8 mouse cellular contexts compared by ENCODE assay signal in the genomic region with DNA sequence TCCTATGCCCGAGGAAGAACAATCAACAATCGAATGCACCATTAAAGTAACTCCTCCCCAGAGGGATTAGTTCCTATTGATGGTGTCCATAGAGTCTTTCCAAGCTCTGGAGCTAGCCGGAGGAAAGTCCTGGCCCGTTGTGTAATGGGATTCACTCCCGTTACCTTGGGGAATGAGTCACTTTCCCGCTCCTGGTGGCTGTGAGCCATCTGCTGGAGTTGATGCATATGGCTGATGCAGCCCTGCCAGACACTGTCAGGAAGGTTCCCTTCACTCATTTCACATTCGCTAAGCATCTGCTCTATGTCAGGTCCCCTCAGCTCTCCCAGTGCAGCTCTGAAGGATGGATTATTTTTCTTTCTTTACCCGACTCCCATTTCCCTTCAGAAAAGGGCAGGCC. TPM values are rescaled to one million over a fixed set of nuclear protein-coding genes. Genes with fewer than 3 reads are reported as not detected.
A peak's percentile ranks its signal among the peaks of the same experiment; 100 is the strongest.
DNase-seq lines count a peak whose midpoint lies in the region; ATAC-seq and TF ChIP-seq lines count a peak whose summit lies in the region.
"Had no signal": no experiment of that assay in that cellular context is flagged by ENCODE, and none has a peak within 500 bp of the region (broad histone marks: within the 10 kb centered on the region; RNA-seq: fewer than 3 reads in every experiment).

No protein-coding gene starts in this region.

- H3K4me3 ChIP-seq in myocyte: no peak overlapping the region
- no peak overlapping the region for H3K4me3 ChIP-seq in kidney, embryonic 14.5 days (ENCODE audit: low read length)
- H3K4me3 ChIP-seq: heart, embryonic 12.5 days had no signal

- WGBS in kidney, embryonic 14.5 days: 53% methylated on average over 8 of the region's 8 CpGs

- TF ChIP-seq POLR2A in myocyte (IDR thresholded peaks at IDR 0.05; ENCODE audit: insufficient read length, low read depth): no peak

- DNase-seq in kidney, postnatal 4 days: peak; percentile 53 to 62
- DNase-seq in kidney, postnatal 36 days: no peak
- peak; percentile 76 for DNase-seq in adipocyte (ENCODE audit: low spot score)
- peak; percentile 80 for DNase-seq in cerebellum, adult 11-12 months
- DNase-seq in urinary bladder, postnatal 4 days (ENCODE audit: low spot score in 2 of 2): no peak

- no peak overlapping the region for H3K9ac ChIP-seq in kidney, embryonic 14.5 days (ENCODE audit: low read depth, low read length)

- no peaks in the 10 kb centered on the region for H3K9me3 ChIP-seq in kidney, embryonic 14.5 days (ENCODE audit: control insufficient read depth, low read length)
- H3K9me3 ChIP-seq: heart, embryonic 12.5 days had no signal

- H3K36me3 ChIP-seq in myocyte (ENCODE audit: control insufficient read depth, insufficient read depth): no peaks in the 10 kb centered on the region
- no peaks in the 10 kb centered on the region for H3K36me3 ChIP-seq in kidney, embryonic 14.5 days (ENCODE audit: control insufficient read depth, insufficient read depth, low read length)
- H3K36me3 ChIP-seq: heart, embryonic 12.5 days had no signal

- no peak for ATAC-seq in kidney, embryonic 14.5 days (ENCODE audit: low FRiP score, low TSS enrichment)

- H3K4me2 ChIP-seq in myocyte (ENCODE audit: low read depth): peak overlapping the region; percentile 32
- H3K4me2 ChIP-seq in kidney, embryonic 14.5 days (replicated peaks; ENCODE audit: low read depth, low read length): no peak overlapping the region
- H3K4me2 ChIP-seq: heart, embryonic 12.5 days had no signal

- H3K4me1 ChIP-seq in kidney, embryonic 14.5 days (ENCODE audit: control insufficient read depth, insufficient read depth, low read length): peaks cover 6% of the 10 kb centered on the region; the same call in 1 of the 2 replicates

- peaks cover 16% of the 10 kb centered on the region for H3K79me2 ChIP-seq in myocyte (ENCODE audit: control insufficient read depth, insufficient read depth)

- no peak overlapping the region for H3ac ChIP-seq in myocyte (ENCODE audit: control insufficient read depth, insufficient read length)

- no peaks in the 10 kb centered on the region for H3K27me3 ChIP-seq in myocyte (ENCODE audit: control insufficient read depth, insufficient read depth, insufficient read length)
- no peaks in the 10 kb centered on the region for H3K27me3 ChIP-seq in kidney, embryonic 14.5 days (ENCODE audit: control insufficient read depth, insufficient read depth, low read length)
- H3K27me3 ChIP-seq: heart, embryonic 12.5 days had no signal

- no peak overlapping the region for H3K27ac ChIP-seq in kidney, embryonic 14.5 days (ENCODE audit: low read depth, low read length)

TF ChIP-seq in myocyte, 11 proteins besides CTCF, POLR2A, EP300 and RAD21:
- TF ChIP-seq POLR2AphosphoS2 (IDR thresholded peaks at IDR 0.05; ENCODE audit: insufficient read length, low read depth) (no peak), TCF12 (IDR thresholded peaks at IDR 0.05; ENCODE audit: insufficient read depth, poor library complexity, severe bottlenecking) (no peak), REST (IDR thresholded peaks at IDR 0.05; ENCODE audit: insufficient read depth, insufficient read length) (no peak), MYOD1 (IDR thresholded peaks at IDR 0.05; ENCODE audit: control insufficient read depth in 1 of 3, insufficient read length in 2 of 3, low read depth in 2 of 3) (no peak), CEBPB (IDR thresholded peaks at IDR 0.05; ENCODE audit: insufficient read depth, poor library complexity, severe bottlenecking) (no peak), USF1 (IDR thresholded peaks at IDR 0.05; ENCODE audit: low read depth) (no peak), MYOG (IDR thresholded peaks at IDR 0.05; ENCODE audit: control insufficient read depth in 1 of 3, insufficient read depth in 1 of 3, insufficient read length in 2 of 3, low read depth in 2 of 3) (no peak), TCF3 (IDR thresholded peaks at IDR 0.05; ENCODE audit: insufficient read length, low read depth) (no peak), MAX (IDR thresholded peaks at IDR 0.05; ENCODE audit: low read depth) (no peak), E2F4 (IDR thresholded peaks at IDR 0.05; ENCODE audit: insufficient read depth) (no peak), SRF (IDR thresholded peaks at IDR 0.05; ENCODE audit: control insufficient read depth, insufficient read length, low read depth) (no peak)

RNA-seq across cellular contexts. Expression of a gene that starts 2.7 kb away (rescaled TPM):
- 28.6 TPM for polyA plus RNA-seq in myocyte (2012; fragmentation: generic; extraction: Trizol)
- polyA plus RNA-seq in kidney, embryonic 14.5 days (2014; fragmentation: Nextera tagmentation; extraction: Ambion mirVana): 69.3 and 78.2 TPM in 2 replicates

RNA-seq across cellular contexts. Expression of a gene that starts 26.6 kb away (rescaled TPM):
- 80.1 TPM for polyA plus RNA-seq in myocyte (2012; fragmentation: generic; extraction: Trizol)
- 4.0 and 7.6 TPM in 2 replicates for polyA plus RNA-seq in kidney, embryonic 14.5 days (2014; fragmentation: Nextera tagmentation; extraction: Ambion mirVana)

RNA-seq across cellular contexts. Expression of a gene that starts 50.6 kb away (rescaled TPM):
- polyA plus RNA-seq in myocyte (2012; fragmentation: generic; extraction: Trizol): 11.4 TPM
- polyA plus RNA-seq in kidney, embryonic 14.5 days (2014; fragmentation: Nextera tagmentation; extraction: Ambion mirVana): 48.6 and 54.9 TPM in 2 replicates

Comparison
In these comparisons a context has a peak if more than half of its experiments do, and no peak if none do; other contexts are left out.
1. DNase-seq: peak in kidney, postnatal 4 days (2 of 2), adipocyte (single experiment) and cerebellum, adult 11-12 months (single experiment); none in kidney, postnatal 36 days (0 of 2) and urinary bladder, postnatal 4 days (0 of 2).